Comparison of ENCODE assay signal across 8 mouse cellular contexts in genomic region chr14:20180304-20180703, GRCm38 (mm10). TPM values are rescaled to one million over a fixed set of nuclear protein-coding genes. Genes with fewer than 3 reads are reported as not detected.
DNase-seq lines count a peak whose midpoint lies in the region; ATAC-seq and TF ChIP-seq lines count a peak whose summit lies in the region.

No protein-coding gene starts in this region.

- H3K4me1 ChIP-seq in heart, embryonic 12.5 days (replicated peaks): peaks cover 32% of the 10 kb centered on the region
- peaks cover 76% of the 10 kb centered on the region for H3K4me1 ChIP-seq in G1E (ENCODE audit: insufficient read depth, low read depth, low read length)
- H3K4me1 ChIP-seq in hindbrain, embryonic 15.5 days (replicated peaks): peaks cover 11% of the 10 kb centered on the region

- no peaks in the 10 kb centered on the region for H3K27me3 ChIP-seq in heart, embryonic 12.5 days (replicated peaks)
- H3K27me3 ChIP-seq in G1E (ENCODE audit: insufficient read depth, low read length): no peaks in the 10 kb centered on the region
- H3K27me3 ChIP-seq in hindbrain, embryonic 15.5 days: peaks cover 9% of the 10 kb centered on the region

- H3K27ac ChIP-seq in heart, embryonic 12.5 days (ENCODE audit: poor library complexity, severe bottlenecking): no peak overlapping the region
- no peak overlapping the region for H3K27ac ChIP-seq in hindbrain, embryonic 15.5 days (replicated peaks)

- ATAC-seq in heart, embryonic 12.5 days (ENCODE audit: insufficient number of reproducible peaks, low FRiP score): no peak
- no peak for ATAC-seq in G1E (ENCODE audit: extremely low read depth, insufficient number of reproducible peaks, low FRiP score, poor library complexity, severe bottlenecking)
- no peak for ATAC-seq in hindbrain, embryonic 15.5 days (ENCODE audit: low FRiP score, low read depth)
- peak; percentile 0; the same call in 1 of the 2 replicates for ATAC-seq in megakaryocyte-erythroid progenitor cell, adult 5-6 weeks (replicated peaks; ENCODE audit: low FRiP score, low TSS enrichment, poor library complexity, severe bottlenecking)

- H3K9me3 ChIP-seq in heart, embryonic 12.5 days (replicated peaks): no peaks in the 10 kb centered on the region
- H3K9me3 ChIP-seq in G1E (replicated peaks): no peaks in the 10 kb centered on the region
- no peaks in the 10 kb centered on the region for H3K9me3 ChIP-seq in hindbrain, embryonic 15.5 days

- H3K4me3 ChIP-seq in heart, embryonic 12.5 days: peak overlapping the region; percentile 59
- H3K4me3 ChIP-seq in G1E (ENCODE audit: low read depth, low read length): peak overlapping the region; percentile 82
- peak overlapping the region; percentile 58 for H3K4me3 ChIP-seq in hindbrain, embryonic 15.5 days

- DNase-seq in heart, adult 8-10 months (ENCODE audit: low spot score): no peak
- no peak for DNase-seq in G1E (ENCODE audit: low spot score)
- no peak for DNase-seq in adrenal gland, postnatal 14 days
- no peak for DNase-seq in gastrocnemius, postnatal 25 days
- DNase-seq in layer of hippocampus, postnatal 14 days (ENCODE audit: low spot score in 2 of 2): no peak

- H3K4me2 ChIP-seq in heart, embryonic 12.5 days: peak overlapping the region; percentile 97
- peak overlapping the region; percentile 95 for H3K4me2 ChIP-seq in hindbrain, embryonic 15.5 days

- H3K36me3 ChIP-seq in heart, embryonic 12.5 days: no peaks in the 10 kb centered on the region
- H3K36me3 ChIP-seq in G1E (replicated peaks): peaks cover 28% of the 10 kb centered on the region
- no peaks in the 10 kb centered on the region for H3K36me3 ChIP-seq in hindbrain, embryonic 15.5 days

- WGBS in heart, embryonic 12.5 days: 9% methylated on average over 6 of the region's 6 CpGs
- WGBS in hindbrain, embryonic 15.5 days: 8% methylated on average over 6 of the region's 6 CpGs

- TF ChIP-seq CTCF in G1E (IDR thresholded peaks at IDR 0.05; ENCODE audit: low read depth, low read length): no peak

- H3K9ac ChIP-seq in heart, embryonic 12.5 days: peak overlapping the region; percentile 62
- peak overlapping the region; percentile 34; the same call in 1 of the 2 replicates for H3K9ac ChIP-seq in hindbrain, embryonic 15.5 days

RNA-seq across cellular contexts. Expression of gene Kcnk5, which starts 1.3 kb away (rescaled TPM):
- 3.5 and 3.6 TPM in 2 replicates for polyA plus RNA-seq in heart, embryonic 12.5 days (2016; fragmentation: Nextera tagmentation; extraction: Ambion mirVana)
- 1 to 10 TPM in 1 of 4 experiments, under 1 TPM in 3; 0.52 to 1.3 (median 0.75) TPM for total RNA-seq in heart, adult 8-10 months (2022)
- 4.3 and 5.0 TPM in 2 replicates for total RNA-seq in G1E (2014; fragmentation: Nextera tagmentation)
- total RNA-seq in G1E (2017): 7.5 and 7.9 TPM in 2 replicates
- 12.1 and 12.5 TPM in 2 replicates for polyA plus RNA-seq in G1E (2012)
- polyA plus RNA-seq in hindbrain, embryonic 15.5 days (2015; fragmentation: Nextera tagmentation; extraction: Ambion mirVana): 1.3 and 1.9 TPM in 2 replicates
- total RNA-seq in megakaryocyte-erythroid progenitor cell, adult 5-6 weeks (2014; fragmentation: Nextera tagmentation): 7.4 and 7.7 TPM in 2 replicates
- total RNA-seq in megakaryocyte-erythroid progenitor cell, adult 5-6 weeks (2017): 5.4 and 9.4 TPM in 2 replicates
- 8.8 and 14.2 TPM in 2 replicates for total RNA-seq in adrenal gland, postnatal 14 days (2021)
- under 1 TPM; 0.28 to 0.70 TPM for total RNA-seq in gastrocnemius, postnatal 25 days (2021)
- total RNA-seq in layer of hippocampus, postnatal 14 days (2021): under 1 TPM; 0.39 to 0.41 TPM

RNA-seq across cellular contexts. Expression of gene Saysd1, which starts 42.0 kb away (rescaled TPM):
- polyA plus RNA-seq in heart, embryonic 12.5 days (2016; fragmentation: Nextera tagmentation; extraction: Ambion mirVana): 7.3 and 7.9 TPM in 2 replicates
- total RNA-seq in heart, adult 8-10 months (2022): 1 to 10 TPM; 2.6 to 3.2 (median 2.7) TPM
- total RNA-seq in G1E (2014; fragmentation: Nextera tagmentation) (1.7 and 2.8 TPM in 2 replicates), G1E (2017) (2.8 and 3.4 TPM in 2 replicates)
- polyA plus RNA-seq in G1E (2012): 7.9 and 9.6 TPM in 2 replicates
- 12.0 and 12.1 TPM in 2 replicates for polyA plus RNA-seq in hindbrain, embryonic 15.5 days (2015; fragmentation: Nextera tagmentation; extraction: Ambion mirVana)
- total RNA-seq in megakaryocyte-erythroid progenitor cell, adult 5-6 weeks (2014; fragmentation: Nextera tagmentation): 2.1 and 3.9 TPM in 2 replicates
- total RNA-seq in megakaryocyte-erythroid progenitor cell, adult 5-6 weeks (2017): 1.6 and 2.1 TPM in 2 replicates
- 6.2 and 7.1 TPM in 2 replicates for total RNA-seq in adrenal gland, postnatal 14 days (2021)
- total RNA-seq in gastrocnemius, postnatal 25 days (2021): 1 to 10 TPM; 2.0 to 3.0 TPM
- 1 to 10 TPM; 5.2 to 6.6 TPM for total RNA-seq in layer of hippocampus, postnatal 14 days (2021)
